Mouse (Mus musculus) lung, postnatal 0 days (tissue): ENCODE measurements at regions not wholly inside any gene's neighbourhood (a gene's known extent, or its start where the extent isn't known, plus 50 kb on each side); places are given as distances from the start of the nearest gene placed in this dataset.

Experiments used
- ATAC-seq: fragments of 200-750 bp; cut with Nextera tagmentation; 2 replicates; pipeline ENCODE4 v1.8.0; 2017; ENCODE audit warnings: moderate library complexity
- DNase-seq: peaks from one replicate; pipeline ENCODE4 v3.0.0-alpha.2; 2016; ENCODE audit warnings: low spot score
- H3K27ac ChIP-seq: fragments of 300-500 bp; sonication (generic); 2 replicates; pipeline ENCODE4 v1.5.1; 2014; ENCODE audit warnings: antibody characterized with exemption, mild to moderate bottlenecking, low read length, mixed read lengths
- H3K27me3 ChIP-seq: fragments of 300-500 bp; sonication (generic); replicated peaks from 2 replicates; pipeline ENCODE4 v1.6.1; 2014; ENCODE audit warnings: low read length, mixed read lengths; ENCODE audit not compliant: insufficient read depth
- H3K36me3 ChIP-seq: fragments of 300-500 bp; sonication (generic); 2 replicates; pipeline ENCODE4 v1.6.1; 2014; ENCODE audit warnings: low read length, mixed read lengths; ENCODE audit not compliant: insufficient read depth
- H3K4me1 ChIP-seq: fragments of 300-500 bp; sonication (generic); 2 replicates; pipeline ENCODE4 v1.6.1; 2014; ENCODE audit warnings: antibody characterized with exemption, low read depth, low read length, mixed read lengths; ENCODE audit not compliant: insufficient read depth
- H3K4me2 ChIP-seq: fragments of 300-500 bp; sonication (generic); replicated peaks from 2 replicates; pipeline ENCODE4 v1.6.1; 2014; ENCODE audit warnings: low read depth, mild to moderate bottlenecking, low read length, moderate library complexity, mixed read lengths
- H3K4me3 ChIP-seq: fragments of 300-500 bp; sonication (generic); 2 replicates; pipeline ENCODE4 v1.5.1; 2014; ENCODE audit warnings: low read depth, low read length
- H3K9ac ChIP-seq: fragments of 300-500 bp; sonication (generic); replicated peaks from 2 replicates; pipeline ENCODE4 v1.6.1; 2014; ENCODE audit warnings: low read depth, mild to moderate bottlenecking
- H3K9me3 ChIP-seq: fragments of 300-500 bp; sonication (generic); 2 replicates; pipeline ENCODE4 v1.6.1; 2016; ENCODE audit warnings: low read length, mixed read lengths
- CTCF ChIP-seq: IDR thresholded peaks from 2 replicates; pipeline ENCODE4 v1.5.1; 2016; ENCODE audit warnings: antibody characterized with exemption, mild to moderate bottlenecking
- EP300 ChIP-seq: IDR thresholded peaks from 2 replicates; pipeline ENCODE4 v1.6.1; 2016; ENCODE audit warnings: antibody characterized with exemption, mild to moderate bottlenecking, control low read depth
- WGBS: fragments of 180-500 bp; shearing (Covaris S2); extraction: QIAGEN DNeasy Blood & Tissue Kit; methylation state at CpG from one replicate; pipeline ENCODE4 v1.1.7; 2014; 5-methylcytosine and 5-hydroxymethylcytosine counted together

DNA sequence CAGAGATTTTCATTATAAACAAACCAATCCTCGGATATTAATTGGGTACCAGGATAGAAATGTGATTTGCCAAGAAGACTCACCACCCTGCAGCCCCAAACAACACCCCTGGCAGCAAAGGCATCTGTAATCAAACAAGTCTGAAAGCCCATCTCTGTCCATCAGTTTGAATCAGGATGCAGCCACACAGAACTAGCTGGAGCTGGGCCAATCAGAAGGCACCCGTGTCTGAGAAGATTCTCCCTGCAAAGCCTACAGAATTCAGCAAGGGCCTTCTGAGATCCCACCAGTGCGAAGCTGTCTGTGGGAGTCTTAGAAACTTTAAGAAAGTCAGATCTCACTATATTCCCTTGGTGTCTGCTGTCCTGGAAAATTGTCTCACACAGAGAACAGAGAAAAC lies 404.5 kb downstream of the Sox11 start:
- H3K4me3 ChIP-seq = no peak overlapping the region
- no peak for ATAC-seq
- H3K4me1 ChIP-seq = no peaks in the 10 kb centered on the region
- H3K9ac ChIP-seq = no peak overlapping the region
- no peak overlapping the region for H3K27ac ChIP-seq
- no peak overlapping the region for H3K4me2 ChIP-seq
- DNase-seq = no peak
- H3K9me3 ChIP-seq = no peaks in the 10 kb centered on the region
- no peaks in the 10 kb centered on the region for H3K36me3 ChIP-seq
- TF ChIP-seq EP300 (no peak), CTCF (no peak)
- 64% methylated on average over 3 of the region's 3 CpGs for WGBS
- H3K27me3 ChIP-seq = no peaks in the 10 kb centered on the region; the same call in 1 of the 2 replicates

GRCm38 (mm10) chr12:26936696-26937458 lies 405.5 kb downstream of the Sox11 start:
- ATAC-seq (no peak), DNase-seq (no peak)
- TF ChIP-seq EP300 (no peak), CTCF (no peak)
- H3K27ac ChIP-seq = no peak overlapping the region
- no peak overlapping the region for H3K4me3 ChIP-seq
- H3K9ac ChIP-seq = no peak overlapping the region
- no peaks in the 10 kb centered on the region for H3K36me3 ChIP-seq
- H3K27me3 ChIP-seq = no peaks in the 10 kb centered on the region; the same call in 1 of the 2 replicates
- H3K4me1 ChIP-seq = no peaks in the 10 kb centered on the region
- H3K4me2 ChIP-seq = no peak overlapping the region
- WGBS = 44% methylated on average over 5 of the region's 5 CpGs
- no peaks in the 10 kb centered on the region for H3K9me3 ChIP-seq

DNA sequence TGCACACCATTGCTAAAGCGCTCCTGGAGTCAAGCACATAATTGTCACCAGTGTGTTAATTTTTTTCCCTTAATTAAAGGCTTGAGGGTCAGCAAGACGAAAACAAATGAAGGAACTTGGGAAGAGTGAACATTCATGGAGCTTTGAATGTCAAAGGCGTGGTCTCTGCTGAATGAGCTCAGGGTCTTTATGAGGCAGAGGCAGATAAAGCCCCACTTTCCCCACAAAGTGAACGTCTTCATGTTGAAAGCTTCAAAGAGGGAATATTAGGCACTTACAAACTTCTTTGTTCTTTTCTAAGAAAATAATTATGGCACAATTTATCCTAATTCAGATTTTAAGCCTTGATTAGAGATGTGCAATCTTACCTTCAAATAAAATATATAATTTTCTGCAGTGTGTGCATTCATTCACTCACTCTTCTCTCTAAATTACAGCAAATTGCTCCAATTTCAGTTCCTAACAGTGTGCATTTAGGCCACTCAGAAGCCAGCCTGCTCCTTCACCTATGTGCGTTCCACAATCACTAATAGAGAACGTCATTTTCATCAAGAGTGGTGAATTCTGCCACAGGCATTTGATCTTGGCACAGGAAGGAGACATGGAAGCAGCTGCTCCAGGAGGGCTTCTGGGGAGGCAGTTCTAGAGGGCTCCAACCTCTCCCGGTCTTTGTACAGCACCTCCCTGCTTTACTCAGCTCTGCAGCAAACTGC lies 412.1 kb downstream of the Sox11 start:
- H3K9me3 ChIP-seq = no peaks in the 10 kb centered on the region
- H3K4me1 ChIP-seq = no peaks in the 10 kb centered on the region
- no peak overlapping the region for H3K9ac ChIP-seq
- WGBS = 74% methylated on average over 7 of the region's 7 CpGs
- no peaks in the 10 kb centered on the region for H3K27me3 ChIP-seq
- no peak overlapping the region for H3K4me3 ChIP-seq
- TF ChIP-seq EP300 (no peak), CTCF (no peak)
- no peaks in the 10 kb centered on the region for H3K36me3 ChIP-seq
- no peak overlapping the region for H3K4me2 ChIP-seq
- ATAC-seq (no peak), DNase-seq (no peak)
- no peak overlapping the region for H3K27ac ChIP-seq

DNA sequence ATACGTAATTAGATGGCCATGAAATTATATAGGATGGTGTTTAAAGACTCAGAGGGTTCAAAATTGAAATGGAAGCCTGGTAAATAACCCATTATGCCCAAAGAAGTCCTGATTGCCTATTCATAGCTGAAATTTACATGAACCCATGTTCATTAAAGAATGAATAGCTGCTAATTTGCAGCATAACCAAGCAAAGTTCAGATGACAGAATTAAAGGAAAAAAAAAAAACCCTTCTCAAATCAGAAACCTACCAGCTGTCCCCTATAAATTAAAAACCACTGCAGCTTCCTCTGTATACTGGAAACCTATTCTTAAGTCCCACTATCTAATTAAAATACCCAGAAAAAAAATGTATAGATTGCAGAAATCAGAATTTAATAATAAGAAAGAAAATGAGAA lies 436.2 kb downstream of the Sox11 start:
- no peaks in the 10 kb centered on the region for H3K9me3 ChIP-seq
- DNase-seq (no peak), ATAC-seq (no peak)
- H3K4me2 ChIP-seq = no peak overlapping the region
- H3K4me3 ChIP-seq = no peak overlapping the region
- no peaks in the 10 kb centered on the region for H3K4me1 ChIP-seq
- no peak overlapping the region for H3K27ac ChIP-seq
- TF ChIP-seq CTCF (no peak), EP300 (no peak)
- H3K36me3 ChIP-seq = no peaks in the 10 kb centered on the region
- WGBS = 90% methylated on average over 1 of the region's 1 CpGs
- no peak overlapping the region for H3K9ac ChIP-seq
- H3K27me3 ChIP-seq = no peaks in the 10 kb centered on the region

GRCm38 (mm10) chr12:26903894-26904272 lies 434.9 kb downstream of the Cmpk2 start:
- H3K4me1 ChIP-seq = no peaks in the 10 kb centered on the region
- H3K36me3 ChIP-seq = no peaks in the 10 kb centered on the region
- H3K27ac ChIP-seq = no peak overlapping the region
- TF ChIP-seq EP300 (no peak), CTCF (no peak)
- H3K4me2 ChIP-seq = no peak overlapping the region
- no peaks in the 10 kb centered on the region for H3K9me3 ChIP-seq
- H3K9ac ChIP-seq = no peak overlapping the region
- WGBS = 49% methylated on average over 2 of the region's 2 CpGs
- no peaks in the 10 kb centered on the region for H3K27me3 ChIP-seq
- DNase-seq = no peak
- no peak overlapping the region for H3K4me3 ChIP-seq
- no peak for ATAC-seq

- Histone ChIP-seq H3K27ac (no peak overlapping the region), H3K4me3 (no peak overlapping the region), H3K4me2 (no peak overlapping the region), H3K27me3 (no peaks in the 10 kb centered on the region), H3K36me3 (no peaks in the 10 kb centered on the region), H3K4me1 (no peaks in the 10 kb centered on the region), H3K9me3 (no peaks in the 10 kb centered on the region), H3K9ac (no peak overlapping the region)
- DNase-seq (no peak), ATAC-seq (no peak)
- TF ChIP-seq EP300 (no peak), CTCF (no peak)
- WGBS = 40% methylated on average over 23 of the region's 23 CpGs
These were observed 434.3 kb downstream of the Cmpk2 start for GRCm38 (mm10) chr12:26903073-26903893.
